Mouse (Mus musculus) thymus, postnatal 14 days (tissue): Measurements from ENCODE around the gene Ly6g6c.
"Not testable (repeated sequence)": the region's sequence is repeated elsewhere in the genome, so short reads cannot be mapped to it uniquely, and the experiment has no call there.

Source experiments
- DNase-seq: peaks from one replicate; pipeline ENCODE4 v3.0.0; 2021

The Ly6g6c gene

GRCm38 (mm10) chr17:35031880-35032279 lies 33.3 kb upstream of the Ly6g6c start:
- no peak for DNase-seq

- DNase-seq, result no peak
Measured at GRCm38 (mm10) chr17:35032323-35032870, 32.8 kb upstream of the Ly6g6c start.

GRCm38 (mm10) chr17:35033703-35034102 lies 31.5 kb upstream of the Ly6g6c start:
- not testable (repeated sequence) for DNase-seq

GRCm38 (mm10) chr17:35034896-35035295 lies 30.3 kb upstream of the Ly6g6c start:
- DNase-seq, result no peak

- no peak for DNase-seq
Measured at GRCm38 (mm10) chr17:35039121-35039873, 25.9 kb upstream of the Ly6g6c start.

- DNase-seq, result no peak
Measured at GRCm38 (mm10) chr17:35043794-35044193, 21.4 kb upstream of the Ly6g6c start.

GRCm38 (mm10) chr17:35044904-35045806 lies 20.0 kb upstream of the Ly6g6c start:
- DNase-seq, result no peak

GRCm38 (mm10) chr17:35045807-35046680 lies 19.1 kb upstream of the Ly6g6c start:
- DNase-seq, result no peak

GRCm38 (mm10) chr17:35046681-35047455 lies 18.3 kb upstream of the Ly6g6c start, which contains the start of gene Msh5:
Gene Msh5, minus strand, starts transcription at chr17:35046745.
- peak; percentile 98 for DNase-seq

GRCm38 (mm10) chr17:35047688-35048087 lies 17.5 kb upstream of the Ly6g6c start:
- no peak for DNase-seq

- DNase-seq, result peak; percentile 62
Measured at GRCm38 (mm10) chr17:35048149-35048931, 16.8 kb upstream of the Ly6g6c start.

- no peak for DNase-seq
Measured at GRCm38 (mm10) chr17:35048932-35049440, 16.2 kb upstream of the Ly6g6c start.

- DNase-seq, result peak; percentile 80
Measured at GRCm38 (mm10) chr17:35049561-35050016, 15.6 kb upstream of the Ly6g6c start, which contains the start of gene Clic1. Gene Clic1, plus strand, starts transcription at chr17:35049966.

GRCm38 (mm10) chr17:35050126-35050750 lies 14.9 kb upstream of the Ly6g6c start:
- DNase-seq, result peak; percentile 86

GRCm38 (mm10) chr17:35051156-35052086 lies 13.8 kb upstream of the Ly6g6c start:
- peak; percentile 81 for DNase-seq

GRCm38 (mm10) chr17:35052271-35052798 lies 12.9 kb upstream of the Ly6g6c start:
- DNase-seq, result no peak

GRCm38 (mm10) chr17:35055691-35056495 lies 9.3 kb upstream of the Ly6g6c start:
- DNase-seq, result no peak
